Mouse (Mus musculus) lung, postnatal 0 days (tissue): Measurements from ENCODE around the gene Cpm.

Experiments
- CTCF ChIP-seq: IDR thresholded peaks from 2 replicates; pipeline ENCODE4 v1.5.1; 2016; ENCODE audit warnings: antibody characterized with exemption, mild to moderate bottlenecking
- EP300 ChIP-seq: IDR thresholded peaks from 2 replicates; pipeline ENCODE4 v1.6.1; 2016; ENCODE audit warnings: antibody characterized with exemption, mild to moderate bottlenecking, control low read depth

DNA sequence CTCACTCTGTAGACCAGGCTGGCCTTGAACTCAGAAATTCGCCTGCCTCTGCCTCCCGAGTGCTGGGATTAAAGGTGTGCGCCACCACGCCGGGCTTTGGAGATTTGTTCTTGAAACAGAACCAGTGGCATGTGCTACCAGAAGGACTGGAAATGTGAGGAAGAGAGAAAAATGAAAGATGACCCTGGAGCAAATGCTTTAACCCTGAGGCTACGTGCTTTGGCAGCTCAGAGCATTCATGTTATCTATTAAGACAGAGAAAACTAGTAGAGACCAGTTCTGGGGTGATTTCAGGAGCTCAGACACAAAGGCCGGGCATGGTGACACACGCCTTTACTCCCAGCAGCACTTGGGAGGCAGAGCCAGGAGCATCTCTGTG, 9.9 kb downstream of the Cpm start:
- no peak for TF ChIP-seq CTCF
- TF ChIP-seq EP300: no peak
